Mouse (Mus musculus): ENCODE results near the gene Cabp4. TPM values are rescaled to one million over a fixed set of nuclear protein-coding genes. Genes with fewer than 3 reads are reported as not detected.
"Not testable (repeated sequence)": the region's sequence is repeated elsewhere in the genome, so short reads cannot be mapped to it uniquely, and the experiment has no call there.

The Cabp4 gene
- polyA plus RNA-seq, 1 experiment from 2014 or later, result not detected

DNA sequence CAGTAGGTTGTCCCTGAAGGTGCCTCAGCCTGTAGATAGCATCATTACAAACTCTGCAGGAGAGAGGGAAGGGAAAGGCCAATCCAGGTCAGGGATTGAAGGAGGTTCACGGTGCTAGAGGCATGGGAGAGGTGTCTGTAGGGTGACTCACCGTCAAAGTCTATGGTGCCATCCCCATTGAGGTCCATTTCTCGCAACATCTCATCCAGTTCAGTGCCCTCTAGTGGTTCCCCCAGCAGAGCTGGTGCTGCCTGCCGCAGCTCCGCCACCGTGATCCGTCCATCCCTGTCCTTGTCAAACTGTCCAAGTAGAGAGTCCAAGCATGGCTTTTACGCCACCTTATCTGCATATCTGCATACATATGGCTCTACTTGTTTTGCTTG is 7.9 kb downstream of the Cabp4 start:
- H3K9me3 ChIP-seq (ENCODE audit: control insufficient read depth, low read depth, low read length); H3K4me1 ChIP-seq (ENCODE audit: control insufficient read depth, insufficient read depth, low read length); H3K27me3 ChIP-seq (ENCODE audit: control insufficient read depth, insufficient read depth, low read length); H3K9ac ChIP-seq (replicated peaks; ENCODE audit: low read depth, low read length); H3K4me3 ChIP-seq (ENCODE audit: low read depth, low read length); H3K4me2 ChIP-seq (replicated peaks; ENCODE audit: low read depth, low read length); H3K27ac ChIP-seq (ENCODE audit: low read length): not testable (repeated sequence)
- 19% methylated on average over 8 of the region's 8 CpGs for WGBS
- peak; percentile 10; the same call in 1 of the 2 replicates for ATAC-seq (ENCODE audit: insufficient number of reproducible peaks, insufficient read depth, low FRiP score, low read depth)
- H3K36me3 ChIP-seq (ENCODE audit: control insufficient read depth, insufficient read depth, low read length), result peaks cover 22% of the 10 kb centered on the region

DNA sequence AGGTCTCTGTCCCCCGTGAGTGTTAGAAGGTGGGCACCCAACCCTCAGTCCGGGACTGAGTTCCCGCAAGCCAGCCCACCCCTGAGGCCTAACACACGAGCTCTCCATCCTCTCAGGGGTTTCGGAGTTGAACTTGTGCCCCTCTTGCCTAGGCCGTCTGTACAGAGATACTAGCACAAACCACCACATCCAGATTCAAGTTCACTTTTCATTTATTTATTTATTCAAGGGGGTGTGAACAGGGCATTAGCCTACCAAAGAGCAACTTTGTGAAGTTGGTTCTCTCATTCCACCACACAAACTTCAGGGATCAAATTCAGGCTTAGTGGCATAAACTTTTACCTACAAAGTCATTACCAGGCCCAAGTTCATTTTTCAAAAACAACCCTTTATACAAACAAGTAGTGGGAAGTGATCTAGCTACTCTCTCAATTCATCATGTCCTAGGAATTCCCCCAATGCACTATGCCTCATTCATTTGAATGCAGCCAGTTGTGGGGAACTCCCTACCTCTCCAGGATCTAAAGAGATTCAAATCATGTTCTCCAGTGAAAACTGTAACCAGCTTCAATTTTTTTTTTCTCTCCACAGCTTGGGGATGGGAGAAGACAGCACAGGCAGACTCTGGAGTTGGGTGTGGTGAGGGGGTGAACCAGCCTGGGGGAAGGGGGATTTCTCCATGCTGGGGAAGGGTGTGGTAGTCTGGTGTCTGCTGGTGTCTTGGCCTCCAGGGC is 8.4 kb downstream of the Cabp4 start:
- 76% methylated on average over 6 of the region's 6 CpGs for WGBS

DNA sequence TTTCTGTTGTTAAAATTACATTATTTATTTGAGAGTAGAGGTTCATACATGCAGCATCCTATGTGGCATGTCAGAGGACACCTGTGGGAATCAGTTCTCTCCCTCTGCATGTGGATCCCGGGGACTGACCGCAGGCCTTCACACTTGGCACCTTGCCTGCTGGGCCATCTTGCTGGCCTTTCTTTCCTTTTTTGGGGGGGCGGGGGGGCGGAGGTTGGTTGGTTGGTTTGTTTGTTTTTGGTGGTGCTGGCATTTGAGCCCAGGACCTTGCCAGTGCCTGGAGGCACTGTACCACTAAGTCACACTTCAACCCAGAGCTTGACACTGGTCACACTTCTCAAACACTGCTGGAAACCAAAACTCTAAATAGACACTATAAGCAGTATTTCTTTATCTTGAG is 9.5 kb downstream of the Cabp4 start:
- no peaks in the 10 kb centered on the region for H3K27me3 ChIP-seq (ENCODE audit: control insufficient read depth, insufficient read depth, low read length)
- no peak overlapping the region for H3K4me2 ChIP-seq (replicated peaks; ENCODE audit: low read depth, low read length)
- no peaks in the 10 kb centered on the region for H3K9me3 ChIP-seq (ENCODE audit: control insufficient read depth, low read depth, low read length)
- ATAC-seq (ENCODE audit: insufficient number of reproducible peaks, insufficient read depth, low FRiP score, low read depth), result no peak
- H3K36me3 ChIP-seq (ENCODE audit: control insufficient read depth, insufficient read depth, low read length), result peaks cover 30% of the 10 kb centered on the region
- 78% methylated on average over 4 of the region's 4 CpGs for WGBS
- H3K4me3 ChIP-seq (ENCODE audit: low read depth, low read length), result no peak overlapping the region
- no peak overlapping the region for H3K27ac ChIP-seq (ENCODE audit: low read length)
- no peaks in the 10 kb centered on the region for H3K4me1 ChIP-seq (ENCODE audit: control insufficient read depth, insufficient read depth, low read length)
- no peak overlapping the region for H3K9ac ChIP-seq (replicated peaks; ENCODE audit: low read depth, low read length)

More for the DNA sequence above, 8.4 kb downstream of the Cabp4 start:
- H3K4me2 ChIP-seq (replicated peaks; ENCODE audit: low read depth, low read length); H3K27me3 ChIP-seq (ENCODE audit: control insufficient read depth, insufficient read depth, low read length); ATAC-seq (ENCODE audit: insufficient number of reproducible peaks, insufficient read depth, low FRiP score, low read depth); H3K27ac ChIP-seq (ENCODE audit: low read length); H3K9ac ChIP-seq (replicated peaks; ENCODE audit: low read depth, low read length); H3K4me1 ChIP-seq (ENCODE audit: control insufficient read depth, insufficient read depth, low read length); H3K4me3 ChIP-seq (ENCODE audit: low read depth, low read length); H3K9me3 ChIP-seq (ENCODE audit: control insufficient read depth, low read depth, low read length): not testable (repeated sequence)
- H3K36me3 ChIP-seq (ENCODE audit: control insufficient read depth, insufficient read depth, low read length), result peaks cover 23% of the 10 kb centered on the region

DNA sequence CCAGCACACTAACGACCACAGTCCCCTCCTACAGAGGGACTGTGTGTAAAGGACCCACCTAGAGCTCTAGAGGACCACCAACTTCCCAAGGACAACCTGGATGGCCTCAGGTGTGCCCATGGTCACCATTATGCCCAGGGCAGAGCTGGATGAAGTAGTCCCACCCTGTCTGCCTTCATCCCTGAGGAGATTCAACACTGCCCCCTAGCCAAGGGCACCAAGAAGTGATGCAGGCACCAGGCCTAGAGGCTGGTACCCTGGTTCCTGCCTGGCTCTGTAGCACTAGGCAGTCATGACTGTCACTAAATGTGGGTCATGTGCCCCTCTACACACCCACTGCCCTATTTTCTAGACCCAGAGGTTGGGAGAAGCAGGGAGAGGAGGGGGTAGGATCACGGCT is 12.1 kb downstream of the Cabp4 start:
- H3K36me3 ChIP-seq (ENCODE audit: control insufficient read depth, insufficient read depth, low read length), result peaks cover 34% of the 10 kb centered on the region
- no peak overlapping the region for H3K4me3 ChIP-seq (ENCODE audit: low read depth, low read length)
- no peak overlapping the region for H3K27ac ChIP-seq (ENCODE audit: low read length)
- H3K9me3 ChIP-seq (ENCODE audit: control insufficient read depth, low read depth, low read length), result no peaks in the 10 kb centered on the region
- peaks cover 7% of the 10 kb centered on the region for H3K4me1 ChIP-seq (ENCODE audit: control insufficient read depth, insufficient read depth, low read length)
- ATAC-seq (ENCODE audit: insufficient number of reproducible peaks, insufficient read depth, low FRiP score, low read depth), result no peak
- H3K27me3 ChIP-seq (ENCODE audit: control insufficient read depth, insufficient read depth, low read length), result no peaks in the 10 kb centered on the region
- no peak overlapping the region for H3K4me2 ChIP-seq (replicated peaks; ENCODE audit: low read depth, low read length)
- WGBS, result 76% methylated on average over 2 of the region's 2 CpGs
- no peak overlapping the region for H3K9ac ChIP-seq (replicated peaks; ENCODE audit: low read depth, low read length)

DNA sequence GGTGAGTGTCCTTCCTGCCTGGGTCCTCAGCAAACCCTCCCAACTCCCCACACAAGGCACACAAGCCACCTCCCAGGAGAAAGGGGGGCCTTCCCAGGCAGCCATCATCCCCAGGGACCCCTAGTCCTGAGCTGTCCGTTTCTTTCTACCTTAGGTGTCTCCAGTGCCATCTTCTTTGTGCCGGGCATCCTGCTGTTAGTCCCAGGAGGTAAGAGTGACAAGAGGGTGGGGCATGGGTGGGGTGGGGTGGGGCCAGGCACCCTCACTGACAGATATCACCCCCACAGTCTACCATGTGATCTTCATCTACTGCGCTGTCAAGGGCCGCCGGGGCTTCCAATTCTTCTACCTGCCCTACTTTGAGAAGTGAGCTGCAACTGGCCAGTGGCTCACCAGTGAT is 12.8 kb downstream of the Cabp4 start:
- Histone ChIP-seq H3K4me1 (ENCODE audit: control insufficient read depth, insufficient read depth, low read length) (peaks cover 11% of the 10 kb centered on the region), H3K9ac (replicated peaks; ENCODE audit: low read depth, low read length) (no peak overlapping the region), H3K27me3 (ENCODE audit: control insufficient read depth, insufficient read depth, low read length) (no peaks in the 10 kb centered on the region), H3K36me3 (ENCODE audit: control insufficient read depth, insufficient read depth, low read length) (peaks cover 34% of the 10 kb centered on the region), H3K9me3 (ENCODE audit: control insufficient read depth, low read depth, low read length) (no peaks in the 10 kb centered on the region), H3K27ac (ENCODE audit: low read length) (no peak overlapping the region), H3K4me2 (replicated peaks; ENCODE audit: low read depth, low read length) (no peak overlapping the region), H3K4me3 (ENCODE audit: low read depth, low read length) (no peak overlapping the region)
- no peak for ATAC-seq (ENCODE audit: insufficient number of reproducible peaks, insufficient read depth, low FRiP score, low read depth)
- 95% methylated on average over 5 of the region's 5 CpGs for WGBS

DNA sequence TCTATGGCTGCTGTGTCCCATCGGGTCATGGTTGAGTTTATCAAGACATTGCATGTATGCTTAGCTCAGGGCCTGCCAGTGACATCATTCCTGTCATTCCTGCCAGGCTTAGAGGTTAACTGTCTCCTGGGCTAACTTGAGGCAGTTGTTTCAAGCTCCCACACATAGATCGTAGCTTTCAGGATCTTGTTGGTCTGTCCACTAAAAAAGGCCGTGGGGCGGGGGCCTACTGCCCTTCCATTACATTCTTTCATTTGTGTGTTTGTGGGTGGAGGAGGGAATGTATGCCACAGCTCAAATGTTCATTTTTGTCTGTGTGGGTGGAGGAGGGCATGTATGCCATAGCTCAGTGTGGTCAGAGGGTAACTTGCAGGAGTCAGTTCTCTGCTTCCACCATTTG is 13.7 kb downstream of the Cabp4 start:
- WGBS, result 86% methylated on average over 4 of the region's 4 CpGs
- no peak overlapping the region for H3K4me2 ChIP-seq (replicated peaks; ENCODE audit: low read depth, low read length)
- H3K9me3 ChIP-seq (ENCODE audit: control insufficient read depth, low read depth, low read length), result no peaks in the 10 kb centered on the region
- H3K36me3 ChIP-seq (ENCODE audit: control insufficient read depth, insufficient read depth, low read length), result peaks cover 34% of the 10 kb centered on the region
- H3K27ac ChIP-seq (ENCODE audit: low read length), result no peak overlapping the region
- H3K27me3 ChIP-seq (ENCODE audit: control insufficient read depth, insufficient read depth, low read length), result no peaks in the 10 kb centered on the region
- H3K9ac ChIP-seq (replicated peaks; ENCODE audit: low read depth, low read length), result no peak overlapping the region
- no peak for ATAC-seq (ENCODE audit: insufficient number of reproducible peaks, insufficient read depth, low FRiP score, low read depth)
- H3K4me3 ChIP-seq (ENCODE audit: low read depth, low read length), result no peak overlapping the region
- peaks cover 11% of the 10 kb centered on the region for H3K4me1 ChIP-seq (ENCODE audit: control insufficient read depth, insufficient read depth, low read length)

DNA sequence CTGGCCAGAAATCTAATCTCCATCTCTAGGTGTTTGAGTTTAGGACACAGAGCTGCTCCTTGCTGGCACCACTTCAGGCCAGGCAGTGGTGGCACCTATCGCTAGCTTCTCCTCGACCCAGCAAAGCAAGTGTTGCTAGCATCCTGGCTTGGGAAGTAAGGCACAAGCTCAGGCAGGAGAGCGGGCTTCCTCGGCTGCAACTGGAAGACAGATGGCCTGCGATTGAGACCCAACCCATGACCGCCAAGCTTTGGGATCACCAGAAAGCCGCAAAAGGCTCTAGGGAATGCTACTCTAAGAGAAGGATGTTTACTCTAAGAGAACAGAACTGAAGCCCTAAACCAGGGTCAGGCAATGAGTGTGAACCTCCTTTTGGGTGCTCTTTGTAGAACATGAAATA is 14.4 kb downstream of the Cabp4 start:
- no peaks in the 10 kb centered on the region for H3K9me3 ChIP-seq (ENCODE audit: control insufficient read depth, low read depth, low read length)
- no peaks in the 10 kb centered on the region for H3K27me3 ChIP-seq (ENCODE audit: control insufficient read depth, insufficient read depth, low read length)
- no peak overlapping the region for H3K4me2 ChIP-seq (replicated peaks; ENCODE audit: low read depth, low read length)
- no peak overlapping the region for H3K27ac ChIP-seq (ENCODE audit: low read length)
- peaks cover 11% of the 10 kb centered on the region for H3K4me1 ChIP-seq (ENCODE audit: control insufficient read depth, insufficient read depth, low read length)
- peaks cover 34% of the 10 kb centered on the region for H3K36me3 ChIP-seq (ENCODE audit: control insufficient read depth, insufficient read depth, low read length)
- ATAC-seq (ENCODE audit: insufficient number of reproducible peaks, insufficient read depth, low FRiP score, low read depth), result no peak
- no peak overlapping the region for H3K9ac ChIP-seq (replicated peaks; ENCODE audit: low read depth, low read length)
- WGBS, result 91% methylated on average over 7 of the region's 7 CpGs
- H3K4me3 ChIP-seq (ENCODE audit: low read depth, low read length), result no peak overlapping the region

DNA sequence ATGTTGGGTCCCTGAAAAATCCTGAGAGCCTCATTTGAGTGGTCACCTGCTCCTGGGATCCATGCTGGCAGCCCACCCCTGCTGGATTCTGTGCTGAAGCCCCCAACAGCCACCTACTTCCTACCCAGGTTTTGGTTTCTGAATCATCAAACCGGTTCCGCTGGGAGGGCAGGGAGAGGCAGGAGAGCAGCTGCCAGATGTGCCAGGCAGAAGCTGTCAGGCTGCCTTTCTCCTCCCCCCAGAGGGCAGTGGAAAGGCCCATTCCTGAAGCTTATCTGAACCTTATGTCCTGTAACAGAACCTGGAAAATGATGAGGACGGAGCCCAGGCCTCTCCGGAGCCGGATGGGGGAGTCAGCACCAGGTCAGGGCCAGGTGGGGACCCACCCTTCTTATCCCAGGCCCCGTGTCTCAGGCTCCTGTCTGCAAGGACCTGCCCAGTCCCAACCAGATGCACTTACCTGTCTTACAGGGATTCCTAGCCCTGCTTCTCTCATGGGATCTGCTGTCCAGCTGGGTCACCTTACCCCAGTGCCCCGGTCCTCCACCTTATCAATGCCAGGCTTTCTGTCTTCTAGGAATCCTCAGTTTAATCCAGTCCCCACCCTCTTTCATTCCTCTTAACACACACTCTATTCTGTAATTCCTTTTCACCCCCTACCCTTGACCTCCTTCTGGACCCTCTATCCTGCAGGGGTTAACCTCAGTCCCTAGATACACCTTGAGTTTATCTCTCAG is 16.9 kb downstream of the Cabp4 start:
- no peak overlapping the region for H3K27ac ChIP-seq (ENCODE audit: low read length)
- peak overlapping the region; percentile 77 for H3K9ac ChIP-seq (replicated peaks; ENCODE audit: low read depth, low read length)
- H3K4me3 ChIP-seq (ENCODE audit: low read depth, low read length), result peak overlapping the region; percentile 80
- ATAC-seq (ENCODE audit: insufficient number of reproducible peaks, insufficient read depth, low FRiP score, low read depth), result no peak
- peaks cover 11% of the 10 kb centered on the region for H3K4me1 ChIP-seq (ENCODE audit: control insufficient read depth, insufficient read depth, low read length)
- WGBS, result 59% methylated on average over 7 of the region's 7 CpGs
- H3K9me3 ChIP-seq (ENCODE audit: control insufficient read depth, low read depth, low read length), result no peaks in the 10 kb centered on the region
- peaks cover 22% of the 10 kb centered on the region for H3K36me3 ChIP-seq (ENCODE audit: control insufficient read depth, insufficient read depth, low read length)
- H3K27me3 ChIP-seq (ENCODE audit: control insufficient read depth, insufficient read depth, low read length), result no peaks in the 10 kb centered on the region
- peak overlapping the region; percentile 86 for H3K4me2 ChIP-seq (replicated peaks; ENCODE audit: low read depth, low read length)
